Mouse (Mus musculus) spleen, embryonic (tissue): Measurements from ENCODE around the gene Fabp1.

Experiments used
- CTCF ChIA-PET: fragments of 350-600 bp; sonication (Branson Sonifier 250); formaldehyde crosslinking; loops from one replicate; lab custom pipeline; 2022; lab: Charles Lee

Fabp1 gene

GRCm38 (mm10) chr6:71199612-71200011 lies at the start of gene Fabp1:
Gene Fabp1 (plus strand): TSS chr6:71199827.
- CTCF ChIA-PET, result no interaction called here

DNA sequence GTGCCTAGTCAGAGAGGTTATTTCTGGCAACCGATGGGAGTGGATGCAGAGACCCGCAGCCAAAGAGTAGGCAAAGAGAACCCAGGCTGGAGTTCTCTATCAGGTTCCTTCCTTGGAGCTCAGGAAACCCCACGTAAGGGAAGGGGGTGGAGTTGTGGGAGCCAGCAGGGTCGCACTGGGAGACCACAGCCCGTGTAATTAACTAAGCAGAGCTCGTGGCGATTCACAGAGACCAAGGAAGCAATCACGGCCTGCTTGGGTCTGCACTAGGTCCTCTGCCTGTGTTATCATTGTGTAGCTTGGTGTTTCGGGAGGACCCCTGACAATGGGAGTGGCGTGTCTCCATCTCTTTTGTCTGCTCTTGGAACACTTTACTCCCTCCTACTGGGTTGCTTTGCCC lies 48.5 kb upstream of the Fabp1 start:
- CTCF ChIA-PET, result no interaction called here

- CTCF ChIA-PET, result no interaction called here
Observed at GRCm38 (mm10) chr6:71153486-71153885, 46.1 kb upstream of the Fabp1 start.

DNA sequence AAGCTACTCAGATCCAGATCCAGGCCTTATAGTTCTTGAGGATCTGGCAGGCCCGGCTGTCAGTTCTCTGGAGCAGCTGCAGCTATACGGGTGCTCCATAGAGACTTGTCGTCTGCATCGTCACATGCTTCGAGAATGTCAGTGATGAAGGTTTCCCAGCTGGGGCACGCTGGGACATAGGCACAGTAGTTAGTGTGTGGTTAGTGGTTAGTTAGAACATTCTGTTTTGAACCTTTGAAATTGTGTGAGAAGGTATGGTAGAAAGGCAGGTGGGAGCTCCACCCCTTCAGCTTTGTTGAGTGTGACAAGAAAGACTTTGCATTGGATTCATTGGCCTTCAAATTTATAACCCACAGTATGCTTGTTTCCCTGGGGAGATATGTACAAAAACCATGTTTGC lies 44.8 kb upstream of the Fabp1 start:
- CTCF ChIA-PET, result no interaction called here

GRCm38 (mm10) chr6:71156674-71157326 lies 42.8 kb upstream of the Fabp1 start:
- CTCF ChIA-PET, result no interaction called here

- CTCF ChIA-PET, result no interaction called here
Observed at GRCm38 (mm10) chr6:71161290-71161689, 38.3 kb upstream of the Fabp1 start.

- CTCF ChIA-PET, result no interaction called here
Observed at GRCm38 (mm10) chr6:71162269-71162668, 37.4 kb upstream of the Fabp1 start.

- CTCF ChIA-PET, result no interaction called here
Observed at GRCm38 (mm10) chr6:71164394-71164793, 35.2 kb upstream of the Fabp1 start.

DNA sequence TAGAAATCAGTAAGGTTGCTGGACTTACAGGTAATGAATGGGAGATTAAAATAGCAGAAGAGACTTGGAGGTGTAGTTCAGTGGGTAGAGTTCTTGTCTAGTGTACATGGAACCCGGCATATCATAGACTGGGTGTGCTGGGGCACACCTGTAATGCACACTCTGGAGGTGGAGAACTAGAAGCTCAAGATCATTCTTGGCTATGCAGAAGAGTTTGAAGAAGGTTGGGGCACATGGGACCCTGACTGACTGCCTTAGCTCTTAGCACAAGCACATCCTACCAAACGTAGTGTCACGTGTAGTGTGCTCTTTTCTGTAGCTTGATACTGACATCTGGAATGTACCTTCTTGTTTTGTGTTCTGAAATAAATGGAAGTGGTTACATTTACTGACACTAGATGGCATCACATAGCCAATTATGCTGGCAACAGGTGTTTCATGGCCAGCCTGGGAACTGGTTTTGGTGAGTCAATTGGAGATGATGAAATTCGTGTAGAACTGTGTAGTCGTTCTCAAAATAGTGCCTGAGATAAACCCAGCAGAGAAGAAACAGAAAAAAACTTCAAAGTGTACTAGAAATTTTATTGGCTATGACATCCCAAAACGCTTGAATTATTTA lies 33.0 kb upstream of the Fabp1 start:
- CTCF ChIA-PET, result interaction anchor here (0.7 kb wide), 1 partner anchor 647 kb away, joined by 3 read pairs; no protein-coding TSS in a partner anchor

GRCm38 (mm10) chr6:71172812-71173580 lies 26.6 kb upstream of the Fabp1 start:
- CTCF ChIA-PET, result no interaction called here

GRCm38 (mm10) chr6:71180596-71180995 lies 19.0 kb upstream of the Fabp1 start:
- CTCF ChIA-PET, result no interaction called here

GRCm38 (mm10) chr6:71184941-71185604 lies 14.6 kb upstream of the Fabp1 start:
- CTCF ChIA-PET, result no interaction called here

DNA sequence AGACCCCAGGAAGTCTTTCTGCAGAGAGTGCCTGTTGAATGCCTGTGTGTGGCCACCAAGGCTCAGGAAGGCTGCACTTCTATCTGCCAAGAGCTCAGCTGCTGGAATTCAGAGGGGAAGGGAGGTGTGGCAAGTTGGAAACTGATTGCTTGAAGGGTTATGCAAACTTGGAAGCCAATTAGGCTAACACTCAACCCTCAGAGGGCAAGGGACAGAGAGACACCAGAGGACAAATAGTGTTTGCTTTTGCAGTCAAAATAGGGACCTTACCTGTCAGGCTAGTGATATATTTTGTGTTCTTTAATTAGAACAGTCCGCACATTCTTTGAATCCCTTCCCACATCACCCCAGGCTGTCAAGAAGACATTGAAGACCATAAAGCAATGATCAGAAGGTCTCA lies 10.0 kb upstream of the Fabp1 start:
- CTCF ChIA-PET, result no interaction called here

- CTCF ChIA-PET, result no interaction called here
Observed at GRCm38 (mm10) chr6:71190501-71190900, 9.1 kb upstream of the Fabp1 start.

- CTCF ChIA-PET, result no interaction called here
Observed at GRCm38 (mm10) chr6:71193151-71193740, 6.4 kb upstream of the Fabp1 start.

GRCm38 (mm10) chr6:71196107-71196506 lies 3.5 kb upstream of the Fabp1 start:
- CTCF ChIA-PET, result interaction anchor here (0.5 kb wide), 1 partner anchor 264 kb away, joined by 6 read pairs; no protein-coding TSS in a partner anchor

- CTCF ChIA-PET, result no interaction called here
Observed at GRCm38 (mm10) chr6:71197636-71198535, 1.7 kb upstream of the Fabp1 start.

DNA sequence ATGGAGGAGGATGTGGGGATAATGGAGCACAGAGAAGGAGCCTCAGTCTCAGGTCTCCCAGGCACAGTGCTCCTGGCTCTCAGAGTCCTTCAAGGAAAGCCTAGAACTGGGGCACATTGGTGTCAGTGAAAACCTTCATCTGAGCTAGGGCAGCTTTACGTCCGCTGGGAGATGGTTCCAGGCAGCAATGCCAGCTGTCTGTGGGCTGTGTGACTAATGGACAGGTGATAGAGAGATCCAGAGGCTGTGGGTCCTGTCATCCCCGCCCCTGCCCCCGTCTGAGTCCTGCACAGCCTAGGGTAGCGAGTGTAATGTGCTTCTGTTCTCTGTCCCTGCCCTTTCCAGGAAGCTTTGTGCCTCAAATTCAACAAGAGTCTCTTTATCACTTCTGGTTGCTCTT lies 2.3 kb downstream of the Fabp1 start:
- CTCF ChIA-PET, result no interaction called here

- CTCF ChIA-PET, result no interaction called here
Observed at GRCm38 (mm10) chr6:71203674-71204073, 4.0 kb downstream of the Fabp1 start.

- CTCF ChIA-PET, result no interaction called here
Observed at GRCm38 (mm10) chr6:71204166-71204565, 4.5 kb downstream of the Fabp1 start.

- CTCF ChIA-PET, result no interaction called here
Observed at GRCm38 (mm10) chr6:71208691-71209090, 9.1 kb downstream of the Fabp1 start.
